Mouse (Mus musculus) erythroid progenitor cell, adult 5-6 weeks (primary cell): ENCODE measurements around the gene Cspg5. TPM values are rescaled to one million over a fixed set of nuclear protein-coding genes. Genes with fewer than 3 reads are reported as not detected.
A peak's percentile ranks its signal among the peaks of the same experiment; 100 is the strongest.

Experiments used
- ATAC-seq: replicated peaks from 2 replicates; pipeline ENCODE4 v1.8.0; 2016; ENCODE audit warnings: moderate number of reproducible peaks, mild to moderate bottlenecking, moderate TSS enrichment, inconsistent platforms; ENCODE audit not compliant: poor library complexity, low FRiP score, severe bottlenecking
- total RNA-seq, 2 experiments: library from RNA; stranded (forward) in 1 of 2; stranded (reverse) in 1 of 2; fragments of 150-400 nt in 1 of 2; fragments of 186-747, 209-891 nt in 1 of 2; gene quantifications; 2 replicates each; pipeline versions ENCODE4 v1.2.3 to v1.2.4; 2015 to 2017; ENCODE audit warnings: low replicate concordance in 2 of 2

The Cspg5 gene
- total RNA-seq (2015; ENCODE audit: low replicate concordance), result not detected in 2 replicates
- under 0.01 TPM in 1 of 2 replicates, not detected in the other for total RNA-seq (2017; ENCODE audit: low replicate concordance)

GRCm38 (mm10) chr9:110243221-110243833 lies at the start of gene Cspg5:
TSS of gene Cspg5 (plus strand) at chr9:110243783.
- ATAC-seq, result no peak

DNA sequence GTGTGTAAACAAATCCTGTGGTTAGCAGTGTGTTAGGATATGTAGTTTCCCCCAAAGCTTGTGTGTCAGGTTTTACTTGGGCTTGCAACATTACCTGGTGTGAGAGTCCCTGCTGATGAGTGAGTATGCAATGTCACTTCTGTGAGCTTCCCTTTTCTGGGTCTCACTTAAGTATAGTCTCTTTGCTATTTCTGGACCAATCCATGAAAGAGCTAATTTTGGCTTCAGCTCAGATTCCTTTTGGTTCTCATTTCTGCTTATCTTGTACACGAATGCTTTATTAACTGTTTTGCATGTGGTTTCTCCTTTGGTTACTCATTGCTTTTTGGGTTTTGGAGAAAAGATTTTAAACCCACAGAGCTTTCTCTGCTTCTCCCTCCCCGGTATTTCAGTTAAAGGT lies 43.7 kb upstream of the Cspg5 start:
- no peak for ATAC-seq

DNA sequence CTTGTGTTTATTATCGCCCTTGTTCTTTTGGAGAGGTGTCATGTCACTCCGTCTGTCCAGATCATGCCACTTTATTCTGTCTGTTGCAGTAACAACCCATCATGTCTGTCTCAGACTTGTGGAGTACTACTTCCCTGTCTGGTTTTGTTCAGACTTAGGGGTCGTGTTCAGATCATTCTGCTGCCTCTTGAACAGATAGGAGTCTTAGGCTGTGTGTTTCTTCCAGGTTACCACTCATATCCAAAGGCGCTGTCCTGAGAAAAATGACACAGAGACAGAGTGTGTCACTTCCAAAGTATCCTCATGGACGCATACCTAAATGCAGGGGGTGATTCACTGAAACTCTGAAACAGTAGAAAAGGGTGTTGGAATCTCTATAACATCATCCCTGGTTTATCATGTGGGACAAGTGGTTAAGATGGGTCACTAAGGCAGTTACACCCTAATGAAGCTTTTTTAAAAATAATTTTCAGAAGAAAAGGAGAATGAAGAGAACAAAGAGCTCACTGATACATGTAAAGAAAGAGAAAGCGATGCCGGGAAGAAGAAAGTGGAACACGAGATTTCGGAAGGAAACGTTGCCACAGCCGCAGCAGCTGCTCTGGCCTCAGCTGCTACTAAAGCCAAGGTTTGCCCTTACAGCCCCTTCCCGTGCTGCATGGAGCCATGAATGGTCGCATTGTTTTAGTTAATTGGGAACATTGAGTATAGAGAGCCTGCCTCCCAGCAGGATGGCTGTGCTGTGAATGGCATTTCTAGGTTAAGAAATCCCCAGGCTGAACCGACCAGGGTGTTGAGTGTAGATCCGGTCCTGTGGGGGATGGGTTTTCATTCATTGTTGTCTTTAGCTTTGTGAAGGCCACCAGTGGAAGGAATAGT lies 37.8 kb upstream of the Cspg5 start:
- ATAC-seq, result no peak

GRCm38 (mm10) chr9:110206437-110206836 lies 37.1 kb upstream of the Cspg5 start:
- no peak for ATAC-seq

- ATAC-seq, result no peak
Observed at GRCm38 (mm10) chr9:110208265-110208664, 35.3 kb upstream of the Cspg5 start.

GRCm38 (mm10) chr9:110208967-110209366 lies 34.6 kb upstream of the Cspg5 start:
- ATAC-seq, result no peak

DNA sequence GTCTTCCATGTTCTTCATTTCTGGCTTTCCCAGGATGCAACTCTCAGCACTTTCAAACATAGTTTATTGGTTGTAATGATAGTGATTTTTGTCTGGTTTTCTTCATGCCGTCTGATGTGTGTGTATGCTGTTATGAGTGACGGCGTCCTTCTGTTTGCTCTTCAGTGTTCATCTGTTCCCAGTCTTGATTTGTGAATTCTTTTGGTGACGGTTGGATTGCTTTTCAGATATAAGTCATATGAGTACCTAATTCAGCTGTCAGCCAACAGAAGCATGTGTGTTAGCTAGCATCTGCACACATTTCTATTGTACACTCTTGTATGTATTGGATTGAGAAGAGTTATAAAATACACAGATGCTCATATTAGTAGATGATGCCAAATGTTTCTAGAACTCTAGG lies 19.3 kb upstream of the Cspg5 start:
- ATAC-seq, result no peak

DNA sequence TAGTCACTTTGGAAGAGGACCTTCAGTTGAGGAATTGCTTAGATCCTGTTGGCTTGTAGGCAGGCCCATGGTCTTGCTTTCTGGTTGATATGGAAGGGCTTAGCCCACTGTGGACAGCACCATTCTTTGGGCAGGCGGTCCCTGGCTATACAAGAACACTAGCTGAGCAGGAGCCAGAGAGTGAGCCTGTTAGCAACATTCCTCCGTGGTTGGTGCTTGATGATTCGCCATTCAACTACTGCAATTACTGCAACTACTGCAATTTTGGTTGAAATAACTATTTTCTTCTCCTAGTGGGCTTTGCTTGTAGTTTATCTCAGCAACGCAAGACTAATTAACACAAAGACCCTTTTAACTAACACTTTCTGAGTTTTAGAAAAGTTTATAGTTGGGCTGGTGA lies 17.4 kb upstream of the Cspg5 start:
- no peak for ATAC-seq

DNA sequence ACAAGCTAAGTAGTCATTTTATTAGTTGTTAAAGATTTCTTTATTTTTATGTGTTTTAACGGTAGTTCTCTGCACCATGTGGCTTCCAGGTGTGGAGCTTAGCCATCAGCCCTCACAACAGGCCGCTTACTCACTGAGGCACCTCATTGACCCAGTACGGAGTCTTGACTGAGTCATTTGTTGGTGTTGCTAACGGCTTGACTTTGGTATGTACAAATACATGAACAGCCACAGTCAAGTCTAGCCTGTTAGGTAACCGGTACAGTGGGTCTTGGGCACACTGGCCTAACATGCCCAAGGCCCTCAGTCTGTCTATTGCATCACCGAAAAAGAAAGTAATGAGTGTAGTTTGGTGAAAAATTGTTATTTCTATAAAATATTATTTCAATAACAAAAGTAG lies 14.9 kb upstream of the Cspg5 start:
- no peak for ATAC-seq

GRCm38 (mm10) chr9:110229112-110229511 lies 14.5 kb upstream of the Cspg5 start:
- ATAC-seq, result no peak

DNA sequence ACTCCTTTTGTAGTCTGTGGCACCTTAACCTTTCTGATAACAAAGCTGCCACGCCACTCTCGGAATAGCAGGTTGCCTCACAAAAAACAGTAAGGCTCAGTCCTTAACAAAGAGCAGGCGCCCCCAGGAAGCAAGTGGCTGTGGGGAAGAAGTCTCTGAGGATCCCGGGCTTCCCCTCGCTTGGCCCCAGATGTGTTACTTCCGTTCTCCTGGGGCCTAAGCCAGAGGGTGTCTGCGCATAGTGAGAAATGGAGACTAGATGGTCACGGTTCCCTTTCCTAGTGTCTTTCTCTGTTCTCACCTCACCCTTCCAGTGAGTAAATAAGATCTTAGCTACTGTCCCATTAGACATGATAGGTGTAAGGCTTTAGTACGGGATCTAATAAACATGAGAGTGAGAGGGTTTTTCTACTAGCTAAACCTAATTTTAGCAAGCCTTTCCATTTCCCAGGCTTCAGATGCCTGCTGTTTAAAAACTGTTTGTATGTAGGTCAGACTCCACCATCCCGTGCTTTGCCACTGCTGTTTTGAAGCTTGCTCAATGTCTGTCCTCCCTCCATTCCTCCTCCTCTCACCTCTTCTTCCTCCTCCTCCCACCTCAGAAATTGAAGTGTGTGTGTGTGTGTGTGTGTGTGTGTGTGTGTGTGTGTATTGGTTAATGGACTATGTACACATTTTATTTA lies 13.9 kb upstream of the Cspg5 start:
- no peak for ATAC-seq

DNA sequence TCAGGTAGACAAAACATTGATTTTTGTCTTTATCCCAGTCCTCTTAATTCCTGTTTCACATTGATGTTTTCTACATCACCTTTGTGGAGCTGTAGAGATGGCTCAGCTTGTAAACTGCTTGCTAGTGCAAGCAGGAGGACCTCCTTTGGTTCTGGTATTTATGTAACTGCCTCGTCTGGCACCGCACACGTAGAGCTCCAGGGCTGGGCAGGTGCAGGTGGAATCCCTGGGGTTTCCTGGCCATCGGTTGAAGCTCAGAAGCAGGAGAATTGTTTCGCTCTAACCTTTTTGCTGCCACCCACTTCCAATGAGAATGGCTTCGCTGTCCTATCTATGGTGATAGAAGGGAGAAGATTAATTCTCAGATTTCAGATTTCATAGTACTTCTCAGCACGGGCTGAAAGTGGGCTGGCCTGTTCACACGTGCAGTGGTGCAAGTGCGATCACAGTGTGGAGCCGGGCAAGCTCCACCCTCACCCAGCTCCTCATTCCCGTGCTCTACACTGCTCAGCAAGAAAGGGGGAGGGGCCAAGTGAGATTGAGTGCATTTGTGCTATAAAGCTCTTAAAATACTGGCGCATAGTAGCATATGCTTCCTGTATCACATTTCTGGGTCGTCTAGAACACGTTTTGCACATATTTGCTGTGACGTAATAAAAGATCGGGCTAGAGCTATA lies 13.1 kb upstream of the Cspg5 start:
- ATAC-seq, result no peak

- no peak for ATAC-seq
Observed at GRCm38 (mm10) chr9:110234962-110235361, 8.6 kb upstream of the Cspg5 start.

DNA sequence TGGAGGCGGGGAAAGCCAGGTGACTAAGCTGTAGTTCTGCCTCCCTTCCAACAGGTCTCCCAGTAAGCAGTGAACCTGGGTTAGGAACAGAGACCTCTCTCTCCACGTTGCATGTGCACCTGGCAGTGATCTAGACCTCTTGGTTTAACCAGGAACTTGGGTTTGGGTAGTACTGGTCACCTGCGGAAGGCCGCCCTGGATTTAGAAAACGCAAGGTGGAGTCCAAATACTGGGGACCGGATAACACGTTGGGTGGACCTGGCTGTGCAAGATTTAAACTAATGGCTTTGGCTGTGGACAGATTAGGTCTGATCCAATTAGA lies 945 bp downstream of the Cspg5 start:
- no peak for ATAC-seq

- ATAC-seq, result no peak
Observed at GRCm38 (mm10) chr9:110244889-110245589, 1.5 kb downstream of the Cspg5 start.

DNA sequence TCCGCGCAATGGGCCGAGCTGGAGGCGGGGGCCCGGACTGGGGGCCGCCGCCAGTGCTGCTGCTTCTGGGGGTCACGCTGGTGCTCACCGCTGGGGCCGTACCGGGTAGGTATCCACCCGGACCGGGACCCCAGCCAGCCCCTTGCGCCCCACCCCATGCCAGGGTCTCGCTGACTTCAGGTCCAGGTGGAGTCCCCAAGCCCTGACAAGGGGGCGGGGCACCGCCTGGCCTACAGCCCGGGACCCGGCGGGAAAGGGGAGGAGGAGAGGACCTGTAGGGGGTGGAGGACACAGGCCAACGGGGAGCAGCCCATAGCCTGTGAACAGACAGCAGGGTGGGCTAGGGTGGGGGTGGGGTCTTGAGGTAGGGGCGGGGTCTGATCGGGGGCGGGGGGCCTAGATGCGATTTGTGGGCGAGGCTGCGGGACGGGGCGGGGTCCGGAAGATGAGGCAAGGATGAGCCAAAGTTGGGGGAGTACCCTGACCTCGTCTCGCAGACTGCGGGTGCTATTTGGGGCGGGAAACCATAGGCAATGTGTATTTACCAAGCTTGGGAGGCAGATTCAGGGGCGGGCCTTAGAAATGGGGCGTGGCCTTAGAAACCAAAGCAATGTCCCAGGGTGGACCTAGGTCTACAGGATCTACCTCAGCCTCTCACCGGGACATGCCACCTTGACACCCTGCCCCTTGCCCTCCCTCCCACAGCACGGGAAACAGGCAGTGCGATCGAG lies 2.2 kb downstream of the Cspg5 start:
- no peak for ATAC-seq

DNA sequence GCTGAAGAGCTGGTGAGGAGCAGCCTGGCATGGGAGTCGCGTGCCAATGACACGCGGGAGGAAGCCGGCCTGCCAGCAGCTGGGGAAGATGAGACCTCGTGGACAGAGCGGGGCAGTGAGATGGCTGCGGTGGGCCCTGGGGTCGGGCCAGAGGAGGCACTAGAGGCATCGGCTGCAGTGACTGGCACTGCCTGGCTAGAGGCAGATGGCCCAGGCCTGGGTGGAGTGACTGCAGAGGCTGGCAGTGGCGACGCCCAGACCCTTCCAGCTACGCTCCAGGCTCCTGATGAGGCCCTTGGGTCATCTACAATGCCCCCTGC lies 2.7 kb downstream of the Cspg5 start:
- ATAC-seq, result 0 out of 2 replicates have a peak, but pooled peaks have one; percentile 29

DNA sequence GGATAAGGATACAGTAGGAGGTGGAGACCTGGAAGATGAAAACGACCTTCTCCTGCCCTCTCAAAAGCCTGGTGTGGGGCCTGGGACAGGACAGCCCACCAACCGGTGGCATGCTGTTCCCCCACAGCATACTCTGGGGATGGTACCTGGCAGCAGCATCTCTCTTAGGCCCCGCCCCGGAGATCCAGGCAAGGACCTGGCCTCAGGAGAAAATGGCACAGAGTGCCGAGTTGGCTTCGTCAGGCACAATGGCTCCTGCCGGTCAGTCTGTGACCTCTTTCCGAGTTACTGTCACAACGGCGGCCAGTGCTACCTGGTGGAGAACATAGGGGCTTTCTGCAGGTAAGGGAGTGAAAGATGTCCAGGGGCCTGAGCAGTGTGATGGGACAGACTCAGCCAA lies 3.5 kb downstream of the Cspg5 start:
- no peak for ATAC-seq

- no peak for ATAC-seq
Observed at GRCm38 (mm10) chr9:110248861-110249260, 5.3 kb downstream of the Cspg5 start.
